Mouse (Mus musculus): ENCODE data around the gene Nudt14.

The Nudt14 gene

GRCm38 (mm10) chr12:112941776-112942713, at the start of gene Nudt14:
Nudt14 (minus strand) TSS chr12:112942124.
- peak; percentile 64 for DNase-seq (ENCODE audit: low read depth, low spot score)

- DNase-seq (ENCODE audit: low read depth, low spot score) = no peak
These were observed 49.5 kb upstream of the Nudt14 start for GRCm38 (mm10) chr12:112991444-112991843.

GRCm38 (mm10) chr12:112990706-112991405, 48.9 kb upstream of the Nudt14 start:
- no peak for DNase-seq (ENCODE audit: low read depth, low spot score)

GRCm38 (mm10) chr12:112987877-112988276, 46.0 kb upstream of the Nudt14 start:
- DNase-seq (ENCODE audit: low read depth, low spot score) = no peak

GRCm38 (mm10) chr12:112985346-112985745, 43.4 kb upstream of the Nudt14 start:
- DNase-seq (ENCODE audit: low read depth, low spot score) = no peak

- DNase-seq (ENCODE audit: low read depth, low spot score) = no peak
These were observed 40.1 kb upstream of the Nudt14 start for GRCm38 (mm10) chr12:112982031-112982430.

GRCm38 (mm10) chr12:112977156-112977555, 35.2 kb upstream of the Nudt14 start:
- no peak for DNase-seq (ENCODE audit: low read depth, low spot score)

- DNase-seq (ENCODE audit: low read depth, low spot score) = peak; percentile 76
These were observed 34.6 kb upstream of the Nudt14 start, which contains the start of gene Btbd6 for GRCm38 (mm10) chr12:112976371-112977073. Btbd6 (plus strand) TSS chr12:112976482.

- DNase-seq (ENCODE audit: low read depth, low spot score) = no peak
These were observed 32.8 kb upstream of the Nudt14 start for GRCm38 (mm10) chr12:112974736-112975135.

GRCm38 (mm10) chr12:112969616-112970015, 27.7 kb upstream of the Nudt14 start:
- no peak for DNase-seq (ENCODE audit: low read depth, low spot score)

- DNase-seq (ENCODE audit: low read depth, low spot score) = no peak
These were observed 27.0 kb upstream of the Nudt14 start for GRCm38 (mm10) chr12:112968943-112969342.

- DNase-seq (ENCODE audit: low read depth, low spot score) = no peak
These were observed 23.9 kb upstream of the Nudt14 start for GRCm38 (mm10) chr12:112965783-112966182.

GRCm38 (mm10) chr12:112961872-112962271, 19.9 kb upstream of the Nudt14 start:
- no peak for DNase-seq (ENCODE audit: low read depth, low spot score)

GRCm38 (mm10) chr12:112961428-112961827, 19.5 kb upstream of the Nudt14 start:
- peak; percentile 70 for DNase-seq (ENCODE audit: low read depth, low spot score)

GRCm38 (mm10) chr12:112959421-112959820, 17.5 kb upstream of the Nudt14 start:
- no peak for DNase-seq (ENCODE audit: low read depth, low spot score)

GRCm38 (mm10) chr12:112958303-112958702, 16.4 kb upstream of the Nudt14 start:
- no peak for DNase-seq (ENCODE audit: low read depth, low spot score)

GRCm38 (mm10) chr12:112955800-112956199, 13.9 kb upstream of the Nudt14 start:
- DNase-seq (ENCODE audit: low read depth, low spot score) = peak; percentile 48

- DNase-seq (ENCODE audit: low read depth, low spot score) = no peak
These were observed 11.1 kb upstream of the Nudt14 start for GRCm38 (mm10) chr12:112952926-112953565.

GRCm38 (mm10) chr12:112952433-112952832, 10.5 kb upstream of the Nudt14 start:
- no peak for DNase-seq (ENCODE audit: low read depth, low spot score)

- DNase-seq (ENCODE audit: low read depth, low spot score) = no peak
These were observed 9.4 kb upstream of the Nudt14 start for GRCm38 (mm10) chr12:112951150-112951842.

GRCm38 (mm10) chr12:112950761-112951129, 8.8 kb upstream of the Nudt14 start:
- no peak for DNase-seq (ENCODE audit: low read depth, low spot score)

Data from skeletal muscle tissue, adult 2 months (tissue).